Mouse (Mus musculus): ENCODE measurements at regions not wholly inside any gene's neighbourhood (a gene's known extent, or its start where the extent isn't known, plus 50 kb on each side); places are given as distances from the start of the nearest gene placed in this dataset.

DNA sequence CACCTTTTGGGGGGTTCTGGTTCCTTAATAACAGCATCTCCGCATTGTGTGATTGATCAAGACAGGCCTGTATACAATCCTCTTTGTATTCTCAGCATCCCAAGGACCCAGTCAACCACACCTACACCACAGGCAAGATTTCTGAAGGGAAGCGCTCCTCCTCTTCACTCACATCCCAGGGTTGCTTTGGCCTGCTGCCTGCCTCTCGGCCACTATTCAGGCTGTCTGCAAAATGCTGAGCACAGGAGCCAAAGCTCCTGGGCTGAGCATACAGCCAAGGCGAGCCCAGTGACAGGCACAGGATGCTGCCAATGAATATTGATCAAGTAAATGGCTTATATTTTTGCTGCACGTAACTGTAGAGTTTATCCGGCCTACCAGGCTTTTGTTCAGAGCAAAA lies 56.9 kb upstream of the Gpr12 start:
- no peak for DNase-seq (ENCODE audit: low spot score)
- intact Hi-C loops (cut with DNase I) = no loop called here

- intact Hi-C loops (cut with DNase I) = no loop called here
- DNase-seq (ENCODE audit: low spot score) = no peak
Observed at GRCm38 (mm10) chr5:146636859-146637258, 51.8 kb upstream of the Gpr12 start.

Measured in heart, postnatal 25 days (tissue).